Mouse (Mus musculus) myocyte (in vitro differentiated cells): ENCODE measurements at regions not wholly inside any gene's neighbourhood (a gene's known extent, or its start where the extent isn't known, plus 50 kb on each side); places are given as distances from the start of the nearest gene placed in this dataset.

Experiments
- H3K27me3 ChIP-seq: one replicate; pipeline ENCODE4 v1.6.1; 2011; ENCODE audit not compliant: control insufficient read depth, insufficient read depth, insufficient read length
- H3K36me3 ChIP-seq: one replicate; pipeline ENCODE4 v1.6.1; 2011; ENCODE audit not compliant: control insufficient read depth, insufficient read depth
- H3K4me2 ChIP-seq: one replicate; pipeline ENCODE4 v1.6.1; 2011; ENCODE audit warnings: low read depth, control low read depth
- H3K4me3 ChIP-seq: one replicate; pipeline ENCODE4 v1.5.1; 2011; ENCODE audit warnings: mild to moderate bottlenecking, control low read depth, moderate library complexity
- H3K79me2 ChIP-seq: one replicate; pipeline ENCODE4 v1.6.1; 2011; ENCODE audit not compliant: control insufficient read depth, insufficient read depth
- H3ac ChIP-seq: one replicate; pipeline ENCODE4 v1.6.1; 2011; ENCODE audit not compliant: control insufficient read depth, insufficient read length
- CEBPB ChIP-seq: IDR thresholded peaks from 2 replicates; pipeline ENCODE4 v1.6.1; 2011; ENCODE audit warnings: mild to moderate bottlenecking, moderate library complexity; ENCODE audit not compliant: poor library complexity, insufficient read depth, severe bottlenecking
- E2F4 ChIP-seq: IDR thresholded peaks from one replicate; pipeline ENCODE4 v1.6.1; 2011; ENCODE audit warnings: mild to moderate bottlenecking, control low read depth, moderate library complexity; ENCODE audit not compliant: insufficient read depth
- MAX ChIP-seq: IDR thresholded peaks from one replicate; pipeline ENCODE4 v1.6.1; 2011; ENCODE audit warnings: low read depth, mild to moderate bottlenecking, control low read depth
- MYOD1 ChIP-seq, 3 experiments: IDR thresholded peaks; one replicate each; pipeline ENCODE4 v1.6.1; 2011; ENCODE audit warnings: control low read depth in 2 of 3, low read depth in 2 of 3, mild to moderate bottlenecking in 2 of 3, moderate library complexity in 1 of 3; ENCODE audit not compliant: insufficient read length in 2 of 3, control insufficient read depth in 1 of 3
- MYOG ChIP-seq, 3 experiments: IDR thresholded peaks; one replicate each; pipeline ENCODE4 v1.6.1; 2011; ENCODE audit warnings: control low read depth in 2 of 3, low read depth in 2 of 3, mild to moderate bottlenecking in 2 of 3; ENCODE audit not compliant: insufficient read length in 2 of 3, control insufficient read depth in 1 of 3, insufficient read depth in 1 of 3
- POLR2A ChIP-seq: IDR thresholded peaks from one replicate; pipeline ENCODE4 v1.6.1; 2011; ENCODE audit warnings: low read depth, mild to moderate bottlenecking, control low read depth, moderate library complexity; ENCODE audit not compliant: insufficient read length
- POLR2AphosphoS2 ChIP-seq: IDR thresholded peaks from one replicate; pipeline ENCODE4 v1.6.1; 2011; ENCODE audit warnings: low read depth, control low read depth; ENCODE audit not compliant: insufficient read length
- REST ChIP-seq: IDR thresholded peaks from one replicate; pipeline ENCODE4 v1.6.1; 2011; ENCODE audit warnings: mild to moderate bottlenecking, control low read depth, moderate library complexity; ENCODE audit not compliant: insufficient read depth, insufficient read length
- SRF ChIP-seq: IDR thresholded peaks from one replicate; pipeline ENCODE4 v1.6.1; 2011; ENCODE audit warnings: low read depth; ENCODE audit not compliant: control insufficient read depth, insufficient read length
- TCF12 ChIP-seq: IDR thresholded peaks from one replicate; pipeline ENCODE4 v1.6.1; 2011; ENCODE audit warnings: mild to moderate bottlenecking, control low read depth; ENCODE audit not compliant: poor library complexity, insufficient read depth, severe bottlenecking
- TCF3 ChIP-seq: IDR thresholded peaks from one replicate; pipeline ENCODE4 v1.6.1; 2011; ENCODE audit warnings: low read depth, control low read depth; ENCODE audit not compliant: insufficient read length
- USF1 ChIP-seq: IDR thresholded peaks from one replicate; pipeline ENCODE4 v1.6.1; 2011; ENCODE audit warnings: low read depth, mild to moderate bottlenecking, control low read depth, moderate library complexity

GRCm38 (mm10) chr7:70066448-70066847 lies 300.1 kb downstream of the Nr2f2 start:
- Histone ChIP-seq H3K4me3 (no peak overlapping the region), H3K79me2 (no peaks in the 10 kb centered on the region), H3K27me3 (no peaks in the 10 kb centered on the region), H3ac (no peak overlapping the region), H3K4me2 (no peak overlapping the region), H3K36me3 (no peaks in the 10 kb centered on the region)
- TF ChIP-seq POLR2AphosphoS2 (no peak), E2F4 (no peak), CEBPB (no peak), USF1 (no peak), TCF3 (no peak), MYOD1 (IDR thresholded peaks at IDR 0.05; ENCODE audit: control insufficient read depth in 1 of 3, insufficient read length in 2 of 3, low read depth in 2 of 3) (no peak), SRF (no peak), MYOG (IDR thresholded peaks at IDR 0.05; ENCODE audit: control insufficient read depth in 1 of 3, insufficient read depth in 1 of 3, insufficient read length in 2 of 3, low read depth in 2 of 3) (no peak), TCF12 (no peak), POLR2A (no peak), REST (no peak), MAX (no peak)

- Histone ChIP-seq H3K27me3 (no peaks in the 10 kb centered on the region), H3ac (no peak overlapping the region), H3K4me2 (no peak overlapping the region), H3K4me3 (no peak overlapping the region), H3K79me2 (no peaks in the 10 kb centered on the region), H3K36me3 (no peaks in the 10 kb centered on the region)
- TF ChIP-seq E2F4 (no peak), POLR2AphosphoS2 (no peak)
Measured at GRCm38 (mm10) chr7:70065471-70066130, 300.9 kb downstream of the Nr2f2 start.

GRCm38 (mm10) chr7:70047415-70047753 lies 319.2 kb downstream of the Nr2f2 start:
- no peaks in the 10 kb centered on the region for H3K36me3 ChIP-seq
- H3K79me2 ChIP-seq: no peaks in the 10 kb centered on the region
- TF ChIP-seq MYOG (IDR thresholded peaks at IDR 0.05; ENCODE audit: control insufficient read depth in 1 of 3, insufficient read depth in 1 of 3, insufficient read length in 2 of 3, low read depth in 2 of 3): no peak
- no peak overlapping the region for H3K4me2 ChIP-seq
- H3K27me3 ChIP-seq: no peaks in the 10 kb centered on the region
- no peak overlapping the region for H3K4me3 ChIP-seq
- H3ac ChIP-seq: no peak overlapping the region

GRCm38 (mm10) chr7:70046691-70047414 lies 319.7 kb downstream of the Nr2f2 start:
- Histone ChIP-seq H3K4me2 (no peak overlapping the region), H3K36me3 (no peaks in the 10 kb centered on the region), H3ac (no peak overlapping the region), H3K4me3 (no peak overlapping the region), H3K27me3 (no peaks in the 10 kb centered on the region), H3K79me2 (no peaks in the 10 kb centered on the region)
- TF ChIP-seq TCF3 (no peak), E2F4 (no peak), POLR2A (no peak), MYOG (IDR thresholded peaks at IDR 0.05; ENCODE audit: control insufficient read depth in 1 of 3, insufficient read depth in 1 of 3, insufficient read length in 2 of 3, low read depth in 2 of 3) (no peak), POLR2AphosphoS2 (no peak), MYOD1 (IDR thresholded peaks at IDR 0.05; ENCODE audit: control insufficient read depth in 1 of 3, insufficient read length in 2 of 3, low read depth in 2 of 3) (no peak), CEBPB (no peak), SRF (no peak), TCF12 (no peak), REST (no peak), MAX (no peak), USF1 (no peak)

GRCm38 (mm10) chr7:70037011-70037410 lies 329.5 kb downstream of the Nr2f2 start:
- TF ChIP-seq POLR2A (no peak), MAX (no peak), MYOD1 (IDR thresholded peaks at IDR 0.05; ENCODE audit: control insufficient read depth in 1 of 3, insufficient read length in 2 of 3, low read depth in 2 of 3) (peak in 2 of 3 experiments; percentile 13 to 58), TCF12 (no peak), SRF (no peak), CEBPB (peak; percentile 88), E2F4 (no peak), MYOG (IDR thresholded peaks at IDR 0.05; ENCODE audit: control insufficient read depth in 1 of 3, insufficient read depth in 1 of 3, insufficient read length in 2 of 3, low read depth in 2 of 3) (no peak), POLR2AphosphoS2 (no peak), REST (no peak), USF1 (no peak), TCF3 (no peak)
- Histone ChIP-seq H3K4me2 (peak overlapping the region; percentile 39), H3K79me2 (no peaks in the 10 kb centered on the region), H3K27me3 (no peaks in the 10 kb centered on the region), H3K36me3 (no peaks in the 10 kb centered on the region), H3K4me3 (no peak overlapping the region), H3ac (no peak overlapping the region)
